Mouse (Mus musculus): Measurements from ENCODE around the gene Kcnb1. TPM values are rescaled to one million over a fixed set of nuclear protein-coding genes. Genes with fewer than 3 reads are reported as not detected.

Gene Kcnb1
- polyA plus RNA-seq, 1 experiment = not detected

DNA sequence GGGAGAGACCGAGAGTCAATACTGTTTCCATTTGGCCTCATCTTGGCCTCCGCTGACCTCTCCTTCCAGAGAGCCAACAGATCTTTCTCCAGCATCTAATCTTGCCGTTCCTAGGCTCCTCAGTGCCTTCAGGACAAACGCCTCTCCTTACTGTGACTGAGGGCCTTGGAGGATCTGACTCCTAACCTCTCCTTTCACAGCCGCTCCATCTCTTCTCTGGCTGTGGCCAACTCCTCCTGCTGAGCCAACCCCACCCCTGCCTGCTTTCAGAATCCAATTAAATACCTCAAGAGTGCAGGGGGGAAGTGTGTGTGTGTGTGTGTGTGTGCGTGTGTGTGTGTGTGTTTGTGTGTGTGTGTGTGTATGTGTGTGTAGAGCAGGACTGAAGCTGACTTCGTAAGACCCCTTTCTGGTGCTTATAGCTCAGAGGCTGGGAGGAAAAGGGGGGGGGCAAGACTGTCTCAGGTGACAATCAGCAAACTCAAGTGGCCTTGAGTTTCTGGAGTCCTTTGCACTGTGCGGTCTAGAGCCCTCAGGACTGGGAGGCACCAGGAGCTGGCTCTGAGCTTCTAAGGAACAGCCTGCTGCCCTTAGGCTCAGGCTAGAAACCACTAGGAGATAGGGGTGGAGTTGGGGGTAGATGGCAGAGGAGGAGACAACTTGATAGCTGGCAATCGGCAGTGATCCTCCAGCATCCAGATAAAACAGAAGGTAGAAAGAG lies 59.7 kb downstream of the Kcnb1 start:
- Histone ChIP-seq H3K27me3 (ENCODE audit: control insufficient read depth, insufficient read depth, insufficient read length) (peaks cover 56% of the 10 kb centered on the region), H3K79me3 (ENCODE audit: low read depth) (no peaks in the 10 kb centered on the region), H3ac (ENCODE audit: control insufficient read depth, insufficient read length, low read depth) (no peak overlapping the region), H3K4me3 (ENCODE audit: insufficient read depth, poor library complexity, severe bottlenecking) (no peak overlapping the region), H3K79me2 (ENCODE audit: control insufficient read depth, insufficient read depth) (no peaks in the 10 kb centered on the region), H3K36me3 (ENCODE audit: control insufficient read depth, insufficient read depth) (no peaks in the 10 kb centered on the region)
- TF ChIP-seq MAX (IDR thresholded peaks at IDR 0.05) (no peak), MYOG (IDR thresholded peaks at IDR 0.05; ENCODE audit: control insufficient read depth, extremely low read depth, insufficient read length) (no peak), CEBPB (IDR thresholded peaks at IDR 0.05; ENCODE audit: low read depth) (no peak), MYOD1 (IDR thresholded peaks at IDR 0.05; ENCODE audit: control insufficient read depth, insufficient read length, low read depth) (no peak), FOSL1 (IDR thresholded peaks at IDR 0.05; ENCODE audit: insufficient read depth, low read length, poor library complexity, severe bottlenecking) (no peak)

- H3K4me3 ChIP-seq (ENCODE audit: insufficient read depth, poor library complexity, severe bottlenecking) = peak overlapping the region; percentile 15
Observed at GRCm38 (mm10) chr2:167129608-167129955, 60.4 kb downstream of the Kcnb1 start.

DNA sequence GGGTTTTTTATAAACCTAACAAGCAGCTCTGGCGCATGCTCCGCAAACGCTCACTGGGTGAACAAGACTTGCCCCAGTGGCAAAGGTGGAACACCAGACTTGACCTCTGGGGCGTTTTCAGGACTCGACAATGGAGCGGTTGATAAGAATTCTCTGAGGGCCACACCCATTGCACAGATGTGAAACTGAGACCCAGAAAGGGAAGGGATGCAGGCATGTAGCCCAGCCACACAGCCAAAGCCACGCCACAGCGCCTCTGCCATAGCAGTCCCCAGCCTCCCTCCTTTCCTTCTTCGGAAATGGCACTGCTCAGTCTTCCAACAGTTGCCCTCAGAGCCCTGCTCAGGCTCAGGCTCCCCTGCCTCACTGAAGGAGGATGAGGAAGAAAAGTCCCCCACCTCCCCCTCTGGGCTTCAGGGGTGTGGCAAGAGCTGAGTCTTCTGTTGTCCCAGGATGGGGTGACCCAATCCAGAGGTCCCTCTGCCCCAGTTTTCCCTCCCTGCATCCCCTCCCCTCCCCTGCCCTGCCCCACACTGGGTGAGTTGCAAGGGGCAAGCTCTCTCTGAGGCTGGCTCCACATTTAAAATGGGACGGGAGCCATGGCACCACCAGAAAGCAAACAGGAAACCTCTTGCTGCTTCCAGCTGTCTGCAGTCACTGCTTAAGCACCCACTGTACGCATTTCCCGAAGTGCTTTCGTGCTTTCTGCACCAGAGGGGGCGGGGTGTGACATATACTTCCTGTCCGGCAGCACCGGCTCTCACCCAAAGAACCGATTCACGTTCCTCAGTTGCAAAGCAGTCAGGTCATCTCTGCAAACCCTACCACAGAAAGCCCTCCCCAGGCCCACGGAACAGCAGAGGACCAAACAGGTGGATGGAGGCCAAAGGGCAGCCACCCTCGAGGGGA lies 61.0 kb downstream of the Kcnb1 start:
- no peaks in the 10 kb centered on the region for H3K79me2 ChIP-seq (ENCODE audit: control insufficient read depth, insufficient read depth)
- H3K36me3 ChIP-seq (ENCODE audit: control insufficient read depth, insufficient read depth) = no peaks in the 10 kb centered on the region
- H3K79me3 ChIP-seq (ENCODE audit: low read depth) = no peaks in the 10 kb centered on the region
- H3K27me3 ChIP-seq (ENCODE audit: control insufficient read depth, insufficient read depth, insufficient read length) = peaks cover 61% of the 10 kb centered on the region
- H3ac ChIP-seq (ENCODE audit: control insufficient read depth, insufficient read length, low read depth) = no peak overlapping the region
- TF ChIP-seq MYOG (IDR thresholded peaks at IDR 0.05; ENCODE audit: control insufficient read depth, extremely low read depth, insufficient read length) = no peak
- TF ChIP-seq FOSL1 (IDR thresholded peaks at IDR 0.05; ENCODE audit: insufficient read depth, low read length, poor library complexity, severe bottlenecking) = no peak
- no peak for TF ChIP-seq MAX (IDR thresholded peaks at IDR 0.05)
- TF ChIP-seq USF1 (IDR thresholded peaks at IDR 0.05; ENCODE audit: low read depth) = no peak
- no peak for TF ChIP-seq CTCF (IDR thresholded peaks at IDR 0.05; ENCODE audit: control insufficient read depth, insufficient read depth, insufficient read length)
- TF ChIP-seq CEBPB (IDR thresholded peaks at IDR 0.05; ENCODE audit: low read depth) = no peak
- no peak for TF ChIP-seq MYOD1 (IDR thresholded peaks at IDR 0.05; ENCODE audit: control insufficient read depth, insufficient read length, low read depth)
- H3K4me3 ChIP-seq (ENCODE audit: insufficient read depth, poor library complexity, severe bottlenecking) = peak overlapping the region; percentile 15

More at GRCm38 (mm10) chr2:167129608-167129955, 60.4 kb downstream of the Kcnb1 start:
- Histone ChIP-seq H3K79me3 (ENCODE audit: low read depth) (no peaks in the 10 kb centered on the region), H3K36me3 (ENCODE audit: control insufficient read depth, insufficient read depth) (no peaks in the 10 kb centered on the region), H3K27me3 (ENCODE audit: control insufficient read depth, insufficient read depth, insufficient read length) (peaks cover 57% of the 10 kb centered on the region), H3K79me2 (ENCODE audit: control insufficient read depth, insufficient read depth) (no peaks in the 10 kb centered on the region), H3ac (ENCODE audit: control insufficient read depth, insufficient read length, low read depth) (no peak overlapping the region)
- TF ChIP-seq MYOD1 (IDR thresholded peaks at IDR 0.05; ENCODE audit: control insufficient read depth, insufficient read length, low read depth) (no peak), FOSL1 (IDR thresholded peaks at IDR 0.05; ENCODE audit: insufficient read depth, low read length, poor library complexity, severe bottlenecking) (no peak), CEBPB (IDR thresholded peaks at IDR 0.05; ENCODE audit: low read depth) (no peak), USF1 (IDR thresholded peaks at IDR 0.05; ENCODE audit: low read depth) (no peak), MYOG (IDR thresholded peaks at IDR 0.05; ENCODE audit: control insufficient read depth, extremely low read depth, insufficient read length) (no peak), MAX (IDR thresholded peaks at IDR 0.05) (no peak), CTCF (IDR thresholded peaks at IDR 0.05; ENCODE audit: control insufficient read depth, insufficient read depth, insufficient read length) (no peak)

DNA sequence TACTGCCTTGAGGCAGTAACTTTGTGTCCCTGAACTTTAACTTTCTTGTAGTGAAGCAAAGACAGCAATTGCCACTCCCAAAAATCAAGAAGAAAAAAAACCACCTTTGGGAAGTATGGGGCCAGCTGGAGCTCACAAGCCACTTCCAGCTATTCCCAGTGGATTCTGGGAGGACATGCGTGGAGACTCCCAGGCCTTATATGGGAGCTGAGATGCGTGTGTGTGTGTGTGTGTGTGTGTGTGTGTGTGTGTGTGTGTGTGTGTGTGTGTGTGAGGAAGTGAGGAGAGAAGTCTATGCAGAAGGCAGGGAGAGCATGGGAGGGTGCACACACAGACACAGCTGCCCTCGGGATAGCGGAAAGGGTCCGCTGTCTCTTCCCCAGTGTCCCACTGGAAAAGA lies 62.6 kb downstream of the Kcnb1 start:
- no peak for TF ChIP-seq FOSL1 (IDR thresholded peaks at IDR 0.05; ENCODE audit: insufficient read depth, low read length, poor library complexity, severe bottlenecking)
- H3K79me3 ChIP-seq (ENCODE audit: low read depth) = no peaks in the 10 kb centered on the region
- H3ac ChIP-seq (ENCODE audit: control insufficient read depth, insufficient read length, low read depth) = no peak overlapping the region
- peaks cover 53% of the 10 kb centered on the region for H3K27me3 ChIP-seq (ENCODE audit: control insufficient read depth, insufficient read depth, insufficient read length)
- H3K4me3 ChIP-seq (ENCODE audit: insufficient read depth, poor library complexity, severe bottlenecking) = no peak overlapping the region
- H3K36me3 ChIP-seq (ENCODE audit: control insufficient read depth, insufficient read depth) = no peaks in the 10 kb centered on the region
- H3K79me2 ChIP-seq (ENCODE audit: control insufficient read depth, insufficient read depth) = no peaks in the 10 kb centered on the region

DNA sequence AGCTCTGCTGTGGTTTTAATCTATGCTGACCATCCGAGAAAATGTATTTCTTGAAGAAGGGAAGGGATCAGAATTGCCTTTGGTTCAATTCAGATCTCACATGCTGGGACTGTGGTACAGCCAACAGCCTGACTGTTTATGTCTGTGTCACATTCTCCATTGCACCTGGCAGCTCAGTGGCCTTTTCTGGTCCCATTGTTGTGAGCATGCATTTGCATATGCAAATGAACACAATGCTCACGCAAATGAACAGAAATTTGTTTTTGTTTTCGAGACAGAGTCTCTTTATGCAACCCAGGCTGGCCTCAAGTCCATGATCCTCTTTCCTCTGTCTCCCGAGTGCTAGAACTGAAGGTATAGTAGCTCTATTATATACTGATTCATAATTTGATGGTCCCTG lies 64.2 kb downstream of the Kcnb1 start:
- no peak overlapping the region for H3K4me3 ChIP-seq (ENCODE audit: insufficient read depth, poor library complexity, severe bottlenecking)
- no peaks in the 10 kb centered on the region for H3K79me2 ChIP-seq (ENCODE audit: control insufficient read depth, insufficient read depth)
- no peak overlapping the region for H3ac ChIP-seq (ENCODE audit: control insufficient read depth, insufficient read length, low read depth)
- H3K36me3 ChIP-seq (ENCODE audit: control insufficient read depth, insufficient read depth) = no peaks in the 10 kb centered on the region
- H3K79me3 ChIP-seq (ENCODE audit: low read depth) = no peaks in the 10 kb centered on the region
- peaks cover 45% of the 10 kb centered on the region for H3K27me3 ChIP-seq (ENCODE audit: control insufficient read depth, insufficient read depth, insufficient read length)
- no peak for TF ChIP-seq CTCF (IDR thresholded peaks at IDR 0.05; ENCODE audit: control insufficient read depth, insufficient read depth, insufficient read length)
- no peak for TF ChIP-seq USF1 (IDR thresholded peaks at IDR 0.05; ENCODE audit: low read depth)
- TF ChIP-seq MYOD1 (IDR thresholded peaks at IDR 0.05; ENCODE audit: control insufficient read depth, insufficient read length, low read depth) = no peak
- TF ChIP-seq CEBPB (IDR thresholded peaks at IDR 0.05; ENCODE audit: low read depth) = no peak
- no peak for TF ChIP-seq FOSL1 (IDR thresholded peaks at IDR 0.05; ENCODE audit: insufficient read depth, low read length, poor library complexity, severe bottlenecking)
- TF ChIP-seq MAX (IDR thresholded peaks at IDR 0.05) = no peak
